Mouse (Mus musculus): ENCODE measurements at regions not wholly inside any gene's neighbourhood (a gene's known extent, or its start where the extent isn't known, plus 50 kb on each side); places are given as distances from the start of the nearest gene placed in this dataset.

DNA sequence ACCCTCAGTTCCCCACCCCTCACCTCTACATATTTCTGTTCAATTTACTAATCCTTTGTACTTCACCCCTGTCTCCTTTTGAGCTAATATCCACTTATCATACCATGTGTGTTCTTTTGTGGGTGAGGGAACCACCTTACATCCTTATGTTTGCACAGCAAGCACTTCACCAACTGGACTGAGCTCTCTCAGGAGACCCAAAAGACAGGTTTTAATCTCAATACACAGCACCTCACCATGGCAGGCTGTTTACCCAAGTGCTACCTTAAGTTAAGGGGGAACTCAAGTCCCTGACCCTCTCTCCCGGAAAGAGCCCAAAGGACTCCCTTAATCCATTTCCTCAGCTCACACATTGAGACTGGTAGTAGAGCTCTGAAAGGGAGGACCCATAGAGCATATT is 62.3 kb upstream of the Agr3 start:
- no peak for DNase-seq (ENCODE audit: low spot score in 2 of 2)

DNA sequence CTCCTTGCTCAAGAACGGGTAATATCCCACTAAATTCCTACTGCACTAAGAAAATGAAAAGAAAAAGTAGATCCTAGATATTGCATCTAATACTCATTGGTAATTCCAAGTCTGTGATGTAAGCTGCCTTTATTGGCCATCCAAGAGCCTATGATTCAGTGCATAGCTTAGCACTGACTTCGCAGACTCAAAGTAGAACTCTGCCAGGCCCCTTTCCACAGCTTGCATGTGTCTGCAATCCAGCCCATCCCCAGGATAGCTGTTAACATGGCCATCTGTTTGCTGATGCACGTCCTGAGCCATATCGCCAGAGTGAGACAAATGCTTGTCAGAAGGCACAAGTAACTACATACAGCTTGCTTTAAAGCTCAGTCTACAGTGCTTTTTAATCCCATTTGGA is 72.3 kb upstream of the Agr3 start:
- peak; percentile 18 to 72 for DNase-seq (ENCODE audit: low spot score in 2 of 2)

DNA sequence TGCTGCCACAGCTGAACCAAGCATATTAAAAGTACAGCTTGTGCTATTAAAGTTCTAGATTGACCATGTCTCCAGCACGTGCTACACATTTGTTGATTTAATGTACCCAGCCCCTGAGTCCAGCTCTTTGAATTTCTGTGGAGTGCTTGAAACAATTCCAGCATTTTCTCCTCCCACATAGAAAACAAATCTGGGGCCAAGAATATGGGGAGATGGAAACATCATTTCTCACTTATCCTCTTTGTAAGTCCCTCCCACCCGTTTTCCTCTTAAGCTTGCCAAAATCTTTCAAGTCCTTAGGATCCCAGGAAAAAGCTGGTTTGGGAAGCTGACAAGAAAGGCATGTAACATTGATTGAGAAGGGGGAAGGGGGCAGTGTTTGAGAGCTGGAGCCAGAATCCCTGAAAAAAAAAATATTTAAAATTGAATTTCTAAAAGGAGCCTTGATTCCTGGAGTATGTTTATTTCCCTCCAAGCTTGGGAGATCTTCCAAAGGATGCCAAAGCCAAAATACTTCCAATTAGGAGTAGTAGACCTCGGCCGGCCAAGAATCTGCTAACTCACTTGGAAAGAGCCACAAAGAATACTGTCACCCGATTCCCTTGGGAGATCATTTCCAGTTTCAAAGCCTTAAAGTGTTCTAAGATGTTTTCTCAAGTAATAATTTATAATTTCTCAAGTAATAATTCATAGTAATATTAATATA is 78.4 kb upstream of the Agr3 start:
- DNase-seq (ENCODE audit: low spot score in 2 of 2), result peak; percentile 17 to 75

- no peak for DNase-seq (ENCODE audit: low spot score in 2 of 2)
These were observed 88.5 kb upstream of the Agr3 start for GRCm38 (mm10) chr12:35836946-35837345.

DNA sequence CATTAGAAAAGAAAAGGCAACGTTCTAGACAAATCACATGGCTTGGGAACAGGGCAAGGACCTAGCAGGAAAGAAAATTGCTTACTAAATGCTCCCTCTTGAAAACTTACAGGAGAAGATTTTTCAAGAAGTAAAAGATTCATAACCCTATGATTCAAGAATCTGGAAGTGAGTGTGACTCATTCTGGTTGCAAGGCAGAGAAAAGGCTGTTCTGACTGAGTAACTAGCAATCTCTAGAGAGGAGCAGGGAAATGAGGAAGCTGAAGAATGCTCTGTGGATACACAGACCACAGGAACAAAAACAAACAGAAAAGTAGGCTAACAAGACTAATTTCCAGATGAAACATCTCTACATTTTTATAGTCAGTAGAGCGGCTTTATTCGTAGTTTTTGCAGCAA is 92.1 kb upstream of the Agr3 start:
- no peak for DNase-seq (ENCODE audit: low spot score in 2 of 2)

GRCm38 (mm10) chr12:35831922-35832512 is 93.4 kb upstream of the Agr3 start:
- no peak for DNase-seq (ENCODE audit: low spot score in 2 of 2)

- DNase-seq (ENCODE audit: low spot score in 2 of 2), result peak in 1 of 2 experiments; percentile 75
These were observed 94.2 kb upstream of the Agr3 start for GRCm38 (mm10) chr12:35831268-35831667.

- DNase-seq (ENCODE audit: low spot score in 2 of 2), result no peak
These were observed 97.6 kb upstream of the Agr3 start for GRCm38 (mm10) chr12:35827797-35828196.

GRCm38 (mm10) chr12:35826990-35827389 is 98.4 kb upstream of the Agr3 start:
- no peak for DNase-seq (ENCODE audit: low spot score in 2 of 2)

DNA sequence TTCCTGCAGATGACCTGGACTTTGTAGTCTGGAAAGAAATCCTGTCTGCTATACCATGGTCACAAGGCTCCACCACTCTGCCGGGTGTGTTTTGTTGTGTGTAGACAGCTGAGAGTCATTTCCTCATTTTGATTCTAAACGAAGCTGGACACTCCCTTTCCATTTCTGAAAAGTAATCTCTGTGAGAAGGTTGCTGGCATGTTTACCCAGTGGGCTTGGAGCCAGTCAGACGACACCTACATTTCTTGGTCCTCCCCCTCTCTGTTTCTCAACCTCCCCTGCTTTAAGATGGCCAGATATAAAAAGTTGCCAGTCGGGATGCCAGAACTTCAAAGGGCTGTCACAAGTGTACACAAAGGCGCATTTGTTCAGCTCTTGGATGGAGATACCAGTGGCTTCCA is 100.8 kb upstream of the Agr3 start:
- DNase-seq (ENCODE audit: low spot score in 2 of 2), result peak in 1 of 2 experiments; percentile 24

DNA sequence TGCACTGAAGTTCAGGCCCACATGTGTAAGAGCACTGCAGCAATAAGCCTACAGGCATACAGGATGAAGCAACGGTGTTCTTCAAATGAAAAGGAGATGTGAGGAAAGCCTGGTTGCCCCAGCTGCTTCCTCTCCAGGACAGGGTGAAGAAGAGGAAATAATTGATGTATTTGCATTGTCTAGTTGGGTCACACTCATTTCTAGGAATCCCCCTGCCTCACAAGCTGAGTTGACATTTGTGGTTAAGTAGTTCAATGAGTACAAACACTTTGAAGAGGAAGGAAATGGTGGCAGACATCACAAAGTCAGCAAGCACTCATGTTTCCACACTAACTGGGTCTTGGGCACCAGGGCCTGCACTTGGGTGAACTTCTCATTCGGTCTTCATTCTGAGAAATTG is 126.2 kb upstream of the Agr3 start:
- DNase-seq (ENCODE audit: low spot score in 2 of 2), result peak in 1 of 2 experiments; percentile 4

DNA sequence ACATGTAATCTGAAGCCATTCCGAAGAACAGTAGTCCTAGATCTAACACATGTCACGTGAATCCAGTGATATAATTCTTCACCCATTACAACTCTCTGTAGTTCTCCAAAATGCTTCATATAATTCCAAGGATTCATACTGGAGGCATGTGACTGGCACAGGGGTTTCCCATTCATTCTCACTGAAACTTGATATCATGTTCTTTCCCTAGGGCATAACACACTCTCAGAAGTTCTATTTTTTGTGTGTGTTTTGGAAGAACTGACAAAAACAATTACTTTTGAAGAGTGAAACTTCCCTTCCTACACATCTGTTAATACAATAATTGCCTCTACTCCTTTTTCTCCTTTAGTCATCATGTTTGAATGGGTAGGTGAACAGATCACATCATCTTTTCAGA is 150.0 kb upstream of the Agr3 start:
- DNase-seq (ENCODE audit: low spot score in 2 of 2), result no peak

DNA sequence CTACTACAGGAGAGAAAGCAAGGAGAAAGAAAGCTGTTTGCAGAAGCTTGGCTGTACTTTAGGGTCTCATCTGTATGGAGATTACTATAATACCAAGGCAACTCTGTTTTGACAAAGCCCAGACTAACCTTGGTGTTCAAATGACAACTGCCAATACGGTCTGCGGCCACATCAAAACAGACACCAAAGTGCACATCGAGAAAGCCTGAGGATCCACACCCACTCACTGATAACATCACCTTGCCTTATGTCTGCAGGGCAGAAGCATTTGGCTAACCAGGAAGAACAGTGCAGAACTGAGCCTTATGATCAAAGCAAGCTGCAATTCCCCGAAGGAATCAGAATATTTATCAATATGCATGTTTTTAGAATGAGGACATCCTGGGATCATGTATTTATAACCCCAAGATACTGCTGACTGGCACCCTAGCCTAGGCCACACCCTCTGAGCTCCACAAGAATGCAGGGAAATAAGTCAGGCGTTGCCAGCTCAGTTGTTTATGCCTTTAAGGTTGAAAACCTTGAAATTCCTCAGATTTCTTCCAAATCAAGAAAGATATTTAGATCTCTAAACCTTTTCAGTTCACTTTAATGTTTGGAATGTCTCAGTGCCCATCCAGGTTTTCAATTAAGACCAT is 154.9 kb upstream of the Agr3 start:
- no peak for DNase-seq (ENCODE audit: low spot score in 2 of 2)

- DNase-seq (ENCODE audit: low spot score in 2 of 2), result no peak
These were observed 166.5 kb upstream of the Agr3 start for GRCm38 (mm10) chr12:35758916-35759315.

DNA sequence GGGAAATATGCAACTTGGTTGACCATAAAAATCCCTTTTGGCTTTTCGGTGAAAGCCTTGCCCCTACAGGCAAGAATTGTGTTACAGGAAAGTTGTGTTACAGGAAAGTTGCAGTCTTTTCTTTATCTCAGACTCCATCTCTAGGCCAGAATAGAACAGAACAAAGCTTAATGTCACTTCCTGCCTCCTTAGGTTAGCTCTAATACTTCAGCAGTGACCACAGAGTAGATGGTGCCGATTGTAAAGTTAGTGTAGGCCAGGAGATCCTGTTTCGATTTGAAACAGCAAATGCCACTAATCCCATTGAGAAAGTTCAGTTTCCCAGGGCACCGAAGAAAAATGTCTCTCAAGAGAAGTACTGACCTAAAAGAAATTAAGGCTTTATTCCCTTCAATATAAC is 170.3 kb upstream of the Agr3 start:
- DNase-seq (ENCODE audit: low spot score in 2 of 2), result no peak

DNA sequence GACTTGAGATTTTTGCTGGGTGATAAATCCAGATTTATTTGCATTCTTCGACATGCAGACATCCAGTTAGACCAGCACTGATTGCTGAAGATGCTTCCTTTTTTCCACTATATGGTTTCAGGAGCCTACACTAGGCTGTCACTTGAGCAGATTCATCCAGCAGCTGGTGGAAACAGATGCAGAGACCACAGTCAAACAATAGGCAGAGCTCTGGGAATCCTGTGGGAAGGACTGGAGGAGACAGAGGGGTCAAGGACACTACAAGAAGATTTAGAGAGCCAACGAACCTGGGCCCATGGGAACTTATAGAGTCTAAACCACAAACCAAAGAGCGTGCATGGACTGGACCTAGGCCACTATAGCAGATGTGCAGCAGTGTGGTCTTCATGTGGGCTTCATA is 177.4 kb upstream of the Agr3 start:
- DNase-seq (ENCODE audit: low spot score in 2 of 2), result no peak

DNA sequence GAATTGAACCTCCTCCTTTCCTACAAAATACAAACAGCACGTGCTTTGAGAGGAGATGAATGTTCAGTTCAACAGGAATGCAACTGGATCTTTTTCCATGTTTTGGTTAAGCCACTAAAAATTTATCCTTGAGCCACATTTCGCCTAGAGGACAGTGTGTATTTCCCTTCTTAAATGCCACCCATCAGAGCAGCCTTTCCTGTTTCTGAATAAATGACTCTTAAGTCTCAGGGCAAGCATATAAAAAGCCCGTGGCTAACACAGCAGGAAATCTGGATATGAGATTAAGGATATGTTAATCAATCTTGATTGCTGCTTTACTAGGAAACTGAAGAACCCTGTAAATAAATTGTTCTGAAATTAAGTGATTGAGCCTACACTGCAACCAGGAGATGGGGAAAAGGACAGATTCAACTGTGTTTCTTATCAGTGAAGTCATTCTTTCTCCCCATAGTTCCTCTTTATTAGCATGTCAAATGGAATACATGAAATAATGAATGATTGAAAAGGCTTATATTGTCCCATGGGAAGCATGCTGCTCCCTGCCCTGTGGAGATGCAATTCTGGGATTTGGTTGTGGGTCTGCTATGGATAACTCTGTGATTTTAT is 178.6 kb upstream of the Agr3 start:
- no peak for DNase-seq (ENCODE audit: low spot score in 2 of 2)

GRCm38 (mm10) chr12:35742729-35743128 is 182.7 kb upstream of the Agr3 start:
- DNase-seq (ENCODE audit: low spot score in 2 of 2), result peak in 1 of 2 experiments; percentile 19

DNA sequence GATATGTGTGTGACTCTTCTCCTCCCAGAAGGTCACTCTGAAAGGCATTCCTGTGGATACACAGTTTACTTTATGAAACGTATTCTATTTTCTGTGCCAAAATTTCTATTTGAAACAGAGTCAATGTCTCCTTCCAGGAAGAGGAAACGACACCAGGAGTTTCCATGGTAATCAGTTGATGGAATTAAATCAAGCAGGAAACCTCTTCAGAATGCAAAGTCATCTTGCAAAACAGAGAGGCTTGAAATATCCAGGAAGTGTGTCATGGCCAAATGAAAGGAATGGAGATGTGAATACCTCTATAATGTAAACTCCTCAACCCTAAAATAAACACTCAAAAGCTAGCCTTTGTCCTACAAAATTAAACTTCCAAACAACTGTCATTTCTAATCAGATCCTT is 189.0 kb upstream of the Agr3 start:
- DNase-seq (ENCODE audit: low spot score in 2 of 2), result peak in 1 of 2 experiments; percentile 9

DNA sequence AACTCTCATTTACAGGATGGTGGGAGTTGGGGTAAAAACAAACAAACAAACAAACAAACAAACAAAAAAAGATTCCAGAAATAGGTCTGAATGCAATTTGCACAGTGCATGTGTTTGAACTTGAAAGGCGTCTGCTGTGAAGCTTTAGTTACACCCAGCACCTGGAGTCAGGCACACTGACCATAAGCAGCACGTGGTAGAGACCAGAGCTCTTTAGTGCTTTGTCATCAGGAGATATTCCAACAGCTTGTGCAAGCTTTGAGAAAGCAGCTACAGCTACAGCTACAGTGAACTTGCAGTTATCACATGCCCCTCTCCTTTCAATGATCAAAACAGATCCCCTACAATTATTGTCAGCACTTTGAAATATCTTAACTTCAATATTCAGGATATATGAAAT is 190.4 kb upstream of the Agr3 start:
- DNase-seq (ENCODE audit: low spot score in 2 of 2), result no peak

DNA sequence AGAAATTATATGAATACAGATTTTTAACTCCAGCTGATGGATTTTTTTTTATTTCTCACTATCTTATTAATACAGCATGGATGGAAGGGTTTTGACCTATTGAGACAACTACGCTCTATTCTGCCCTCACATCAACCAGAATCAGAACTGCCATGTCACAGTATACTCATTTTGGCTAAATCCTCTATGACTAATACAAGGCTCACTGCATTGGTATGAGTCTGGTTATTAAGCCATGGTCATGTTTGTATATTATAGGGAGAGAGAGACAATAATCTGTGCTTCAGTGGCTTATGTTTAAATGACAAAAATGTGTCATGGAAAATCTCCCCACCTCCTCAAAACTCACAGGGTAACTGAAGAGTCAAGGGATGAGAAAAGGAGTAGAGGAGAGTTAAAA is 191.0 kb upstream of the Agr3 start:
- DNase-seq (ENCODE audit: low spot score in 2 of 2), result no peak

GRCm38 (mm10) chr12:35733580-35733979 is 191.8 kb upstream of the Agr3 start:
- no peak for DNase-seq (ENCODE audit: low spot score in 2 of 2)
